Mouse (Mus musculus) heart, adult 2 months (tissue): Measurements from ENCODE around the gene Wbp1l. TPM values are rescaled to one million over a fixed set of nuclear protein-coding genes. Genes with fewer than 3 reads are reported as not detected.
A peak's percentile ranks its signal among the peaks of the same experiment; 100 is the strongest.
"Not testable (repeated sequence)": the region's sequence is repeated elsewhere in the genome, so short reads cannot be mapped to it uniquely, and the experiment has no call there.

Source experiments
- DNase-seq, 2 experiments: peaks; one replicate each; pipeline ENCODE4 v3.0.0; 2021
- H3K27ac ChIP-seq: fragments of 200-600 bp; 2 replicates; pipeline ENCODE4 v1.8.1; 2022
- H3K27me3 ChIP-seq: fragments of 200-500 bp; 2 replicates; pipeline ENCODE4 v1.6.1; 2012; ENCODE audit warnings: mild to moderate bottlenecking, low read length, inconsistent platforms, mixed read lengths; ENCODE audit not compliant: control insufficient read depth, insufficient read depth
- H3K36me3 ChIP-seq: fragments of 200-500 bp; 2 replicates; pipeline ENCODE4 v1.6.1; 2012; ENCODE audit warnings: low read length, inconsistent platforms; ENCODE audit not compliant: control insufficient read depth, insufficient read depth
- H3K4me1 ChIP-seq: fragments of 200-500 bp; 2 replicates; pipeline ENCODE4 v1.6.1; 2011; ENCODE audit warnings: low read length; ENCODE audit not compliant: control insufficient read depth, insufficient read depth
- H3K4me3 ChIP-seq: fragments of 200-600 bp; 2 replicates; pipeline ENCODE4 v1.8.1; 2022
- H3K79me2 ChIP-seq: fragments of 200-500 bp; replicated peaks from 2 replicates; pipeline ENCODE4 v1.6.1; 2012; ENCODE audit warnings: mild to moderate bottlenecking, inconsistent platforms, low read length, moderate library complexity, mixed read lengths; ENCODE audit not compliant: control insufficient read depth, insufficient read depth
- H3K9ac ChIP-seq: fragments of 200-500 bp; 2 replicates; pipeline ENCODE4 v1.6.1; 2012; ENCODE audit warnings: low read depth, mild to moderate bottlenecking, control low read depth, inconsistent platforms, low read length, mixed read lengths
- CTCF ChIP-seq: fragments of 200-600 bp; IDR thresholded peaks from 2 replicates; pipeline ENCODE4 v1.8.1; 2022; ENCODE audit warnings: antibody characterized with exemption, mild to moderate bottlenecking, moderate library complexity
- EP300 ChIP-seq: fragments of 200-500 bp; IDR thresholded peaks from 2 replicates; pipeline ENCODE4 v1.6.1; 2011; ENCODE audit warnings: low read depth, low read length, control low read depth; ENCODE audit not compliant: insufficient read depth
- POLR2A ChIP-seq: fragments of 200-500 bp; IDR thresholded peaks from 2 replicates; pipeline ENCODE4 v1.6.1; 2011; ENCODE audit warnings: mild to moderate bottlenecking, low read depth, low read length, control low read depth; ENCODE audit not compliant: insufficient read depth
- WGBS: fragments of 180-500 bp; shearing (Covaris S2); methylation state at CpG from one replicate; pipeline ENCODE4 v1.1.7; 2018; 5-methylcytosine and 5-hydroxymethylcytosine counted together
- intact Hi-C: fragments of 180-260 bp; cut with DNase I; formaldehyde crosslinking; loops from one replicate; pipeline ENCODE4 v1.15.1; 2025
- polyA plus RNA-seq: library from polyadenylated mRNA; depleted of rRNA; stranded (reverse); fragments of >200 nt; gene quantifications from 2 replicates; pipeline ENCODE4 v1.2.3, GENCODE M21; 2012
- total RNA-seq, 2 experiments: library from RNA; stranded (reverse); gene quantifications; 2 replicates each; pipeline ENCODE4 v1.2.3; 2021

Wbp1l gene
- total and polyA plus RNA-seq, 3 experiments = 39.2 to 54.2 (median 53.5) TPM

- Histone ChIP-seq H3K4me1 (peaks cover 4% of the 10 kb centered on the region), H3K4me3 (no peak overlapping the region), H3K79me2 (no peaks in the 10 kb centered on the region), H3K36me3 (no peaks in the 10 kb centered on the region), H3K27me3 (no peaks in the 10 kb centered on the region), H3K27ac (peak overlapping the region; percentile 63), H3K9ac (no peak overlapping the region)
- intact Hi-C loops = no loop called here
- TF ChIP-seq POLR2A = no peak
- peak; percentile 93 for TF ChIP-seq CTCF
- TF ChIP-seq EP300 = peak; percentile 48; the same call in 1 of the 2 replicates
- peak; percentile 62 to 67 for DNase-seq
- WGBS = 29% methylated on average over 1 of the region's 1 CpGs
Measured at GRCm38 (mm10) chr19:46562132-46562531, 36.8 kb upstream of the Wbp1l start.

GRCm38 (mm10) chr19:46562581-46563515, 36.0 kb upstream of the Wbp1l start:
- Histone ChIP-seq H3K9ac (no peak overlapping the region), H3K36me3 (no peaks in the 10 kb centered on the region), H3K27me3 (no peaks in the 10 kb centered on the region), H3K4me3 (no peak overlapping the region), H3K79me2 (no peaks in the 10 kb centered on the region), H3K4me1 (peaks cover 4% of the 10 kb centered on the region), H3K27ac (peak overlapping the region; percentile 63)
- DNase-seq = peak in 1 of 2 experiments; percentile 62
- TF ChIP-seq POLR2A = no peak; the same call in 1 of the 2 replicates
- no peak for TF ChIP-seq CTCF
- 0 out of 2 replicates have a peak, but pooled peaks have one; percentile 34 for TF ChIP-seq EP300
- 71% methylated on average over 14 of the region's 14 CpGs for WGBS
- intact Hi-C loops = no loop called here

GRCm38 (mm10) chr19:46563603-46564002, 35.3 kb upstream of the Wbp1l start:
- H3K27ac ChIP-seq = peak overlapping the region; percentile 63
- DNase-seq = no peak
- H3K4me1 ChIP-seq = peaks cover 4% of the 10 kb centered on the region

GRCm38 (mm10) chr19:46564043-46564462, 34.8 kb upstream of the Wbp1l start:
- Histone ChIP-seq H3K4me3 (no peak overlapping the region), H3K36me3 (no peaks in the 10 kb centered on the region), H3K4me1 (peaks cover 4% of the 10 kb centered on the region), H3K9ac (no peak overlapping the region), H3K27me3 (no peaks in the 10 kb centered on the region), H3K27ac (no peak overlapping the region; the same call in 1 of the 2 replicates), H3K79me2 (no peaks in the 10 kb centered on the region)
- intact Hi-C loops = no loop called here
- no peak for DNase-seq
- 82% methylated on average over 14 of the region's 14 CpGs for WGBS
- TF ChIP-seq POLR2A (no peak), CTCF (no peak), EP300 (no peak)

More at GRCm38 (mm10) chr19:46563603-46564002, 35.3 kb upstream of the Wbp1l start:
- Histone ChIP-seq H3K27me3 (no peaks in the 10 kb centered on the region), H3K4me3 (no peak overlapping the region), H3K36me3 (no peaks in the 10 kb centered on the region), H3K79me2 (no peaks in the 10 kb centered on the region), H3K9ac (no peak overlapping the region)
- WGBS = 70% methylated on average over 4 of the region's 4 CpGs
- TF ChIP-seq POLR2A (no peak), EP300 (no peak), CTCF (no peak)
- intact Hi-C loops = no loop called here

- not testable (repeated sequence) for H3K9ac ChIP-seq
- intact Hi-C loops = loop anchor here (5.0 to 10.0 kb wide), 3 partner anchors 69 to 293 kb away; partner anchors contain the start of genes Actr1a, Sufu and Trim8
- 91% methylated on average over 3 of the region's 3 CpGs for WGBS
Measured at GRCm38 (mm10) chr19:46571211-46571877, 27.5 kb upstream of the Wbp1l start.

More at GRCm38 (mm10) chr19:46571211-46571877, 27.5 kb upstream of the Wbp1l start:
- H3K79me2 ChIP-seq, H3K4me3 ChIP-seq, H3K4me1 ChIP-seq, H3K27ac ChIP-seq, H3K36me3 ChIP-seq, DNase-seq, H3K27me3 ChIP-seq: not testable (repeated sequence)
